Mouse (Mus musculus) limb, embryonic 15.5 days (tissue): ENCODE measurements around the gene Csnk1g2. TPM values are rescaled to one million over a fixed set of nuclear protein-coding genes. Genes with fewer than 3 reads are reported as not detected.
A peak's percentile ranks its signal among the peaks of the same experiment; 100 is the strongest.
"Not testable (repeated sequence)": the region's sequence is repeated elsewhere in the genome, so short reads cannot be mapped to it uniquely, and the experiment has no call there.

Experiments used
- ATAC-seq: fragments of 200-750 bp; cut with Nextera tagmentation; 2 replicates; pipeline ENCODE4 v1.8.0; 2017; ENCODE audit warnings: low read depth, moderate TSS enrichment; ENCODE audit not compliant: insufficient number of reproducible peaks, low FRiP score, low TSS enrichment
- H3K27ac ChIP-seq: fragments of 300-500 bp; sonication (generic); 2 replicates; pipeline ENCODE4 v1.5.1; 2015; ENCODE audit warnings: moderate library complexity, mild to moderate bottlenecking, inconsistent platforms
- H3K27me3 ChIP-seq: fragments of 300-500 bp; sonication (generic); 2 replicates; pipeline ENCODE4 v1.6.1; 2015; ENCODE audit warnings: inconsistent platforms
- H3K36me3 ChIP-seq: fragments of 300-500 bp; sonication (generic); 2 replicates; pipeline ENCODE4 v1.6.1; 2015; ENCODE audit warnings: inconsistent platforms
- H3K4me1 ChIP-seq: fragments of 300-500 bp; sonication (generic); 2 replicates; pipeline ENCODE4 v1.6.1; 2015; ENCODE audit warnings: inconsistent platforms
- H3K4me2 ChIP-seq: fragments of 300-500 bp; sonication (generic); 2 replicates; pipeline ENCODE4 v1.6.1; 2015; ENCODE audit warnings: mild to moderate bottlenecking, inconsistent platforms
- H3K4me3 ChIP-seq: fragments of 300-500 bp; sonication (generic); 2 replicates; pipeline ENCODE4 v1.5.1; 2015; ENCODE audit warnings: mild to moderate bottlenecking, inconsistent platforms
- H3K9ac ChIP-seq: fragments of 300-500 bp; sonication (generic); 2 replicates; pipeline ENCODE4 v1.6.1; 2015; ENCODE audit warnings: inconsistent platforms
- H3K9me3 ChIP-seq: fragments of 300-500 bp; sonication (generic); 2 replicates; pipeline ENCODE4 v1.6.1; 2016; ENCODE audit warnings: inconsistent platforms
- WGBS: fragments of 180-500 bp; shearing (Covaris S2); methylation state at CpG from one replicate; pipeline ENCODE4 v1.1.7; 2015; 5-methylcytosine and 5-hydroxymethylcytosine counted together
- polyA plus RNA-seq: library from polyadenylated mRNA; unstranded; fragments of >200 nt; fragmentation: Nextera tagmentation; extraction: Ambion mirVana; gene quantifications from 2 replicates; pipeline ENCODE4 v1.2.1, GENCODE M21; 2015

The Csnk1g2 gene
- polyA plus RNA-seq, 1 experiment from 2014 or later: 148 TPM

DNA sequence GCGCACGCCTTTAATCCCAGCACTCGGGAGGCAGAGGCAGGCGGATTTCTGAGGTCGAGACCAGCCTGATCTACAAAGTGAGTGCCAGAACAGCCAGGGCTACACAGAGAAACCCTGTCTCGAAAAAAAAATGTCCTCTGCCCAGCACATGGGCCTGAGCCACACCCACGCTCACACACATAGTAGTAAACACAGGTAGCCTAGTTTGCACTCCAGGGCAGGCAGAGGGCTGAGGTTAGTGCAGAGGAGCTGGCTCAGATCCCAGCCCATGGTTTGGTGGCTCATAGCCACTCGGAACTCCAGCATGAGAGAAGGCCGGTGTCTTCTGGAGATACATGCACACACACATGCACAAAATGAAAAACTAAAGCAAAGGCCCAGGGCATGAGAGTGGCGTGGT, 24.3 kb downstream of the Csnk1g2 start:
- Histone ChIP-seq H3K36me3 (peaks cover 78% of the 10 kb centered on the region), H3K27me3 (no peaks in the 10 kb centered on the region)
- 93% methylated on average over 10 of the region's 10 CpGs for WGBS

GRCm38 (mm10) chr10:80649910-80650309, 27.3 kb downstream of the Csnk1g2 start:
- WGBS: 88% methylated on average over 6 of the region's 6 CpGs
- not testable (repeated sequence) for H3K9ac ChIP-seq, H3K4me2 ChIP-seq, H3K9me3 ChIP-seq, ATAC-seq, H3K27me3 ChIP-seq, H3K4me3 ChIP-seq, H3K27ac ChIP-seq
- Histone ChIP-seq H3K4me1 (peaks cover 13% of the 10 kb centered on the region), H3K36me3 (peaks cover 62% of the 10 kb centered on the region)

More for the DNA sequence above, 24.3 kb downstream of the Csnk1g2 start:
- ATAC-seq: no peak
- H3K9me3 ChIP-seq: no peaks in the 10 kb centered on the region
- no peak overlapping the region for H3K9ac ChIP-seq
- H3K4me1 ChIP-seq: no peaks in the 10 kb centered on the region
- no peak overlapping the region for H3K4me3 ChIP-seq
- no peak overlapping the region for H3K27ac ChIP-seq
- H3K4me2 ChIP-seq: no peak overlapping the region

DNA sequence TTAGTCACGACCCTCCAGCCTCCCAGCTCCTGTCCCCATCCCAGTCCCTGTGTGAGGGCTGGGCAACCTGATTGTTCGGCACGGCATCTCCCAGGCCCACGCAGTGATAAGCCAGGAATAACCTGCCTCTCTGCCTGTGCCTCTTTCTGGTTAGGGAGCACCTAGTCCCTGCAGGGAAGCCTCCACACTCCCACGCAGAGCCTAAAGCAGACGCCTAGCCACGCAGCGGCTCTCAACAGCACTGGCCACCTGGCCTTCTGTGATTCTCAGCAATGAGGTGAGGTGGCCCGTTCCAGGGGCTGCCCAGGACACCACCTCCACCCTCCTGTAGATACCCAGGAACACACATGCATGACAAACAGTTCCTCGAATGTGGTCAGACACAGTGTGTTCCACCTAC, 27.8 kb downstream of the Csnk1g2 start:
- no peaks in the 10 kb centered on the region for H3K27me3 ChIP-seq
- no peak overlapping the region for H3K4me2 ChIP-seq
- H3K4me3 ChIP-seq: no peak overlapping the region
- H3K36me3 ChIP-seq: peaks cover 57% of the 10 kb centered on the region
- H3K27ac ChIP-seq: no peak overlapping the region
- WGBS: 92% methylated on average over 10 of the region's 10 CpGs
- H3K9ac ChIP-seq: no peak overlapping the region
- ATAC-seq: no peak
- H3K4me1 ChIP-seq: peaks cover 18% of the 10 kb centered on the region
- no peaks in the 10 kb centered on the region for H3K9me3 ChIP-seq

GRCm38 (mm10) chr10:80653156-80653720, 30.6 kb downstream of the Csnk1g2 start:
- H3K9ac ChIP-seq: no peak overlapping the region
- no peak for ATAC-seq
- no peaks in the 10 kb centered on the region for H3K9me3 ChIP-seq
- peaks cover 30% of the 10 kb centered on the region for H3K4me1 ChIP-seq
- no peak overlapping the region for H3K4me3 ChIP-seq
- 93% methylated on average over 6 of the region's 6 CpGs for WGBS
- no peak overlapping the region for H3K27ac ChIP-seq
- H3K36me3 ChIP-seq: peaks cover 32% of the 10 kb centered on the region
- no peaks in the 10 kb centered on the region for H3K27me3 ChIP-seq
- H3K4me2 ChIP-seq: no peak overlapping the region

- Histone ChIP-seq H3K9me3 (no peaks in the 10 kb centered on the region), H3K27me3 (no peaks in the 10 kb centered on the region), H3K4me2 (peak overlapping the region; percentile 65), H3K27ac (no peak overlapping the region), H3K9ac (peak overlapping the region; percentile 91; the same call in 1 of the 2 replicates), H3K4me1 (peaks cover 36% of the 10 kb centered on the region), H3K36me3 (peaks cover 25% of the 10 kb centered on the region), H3K4me3 (peak overlapping the region; percentile 86)
- ATAC-seq: no peak
- 69% methylated on average over 6 of the region's 6 CpGs for WGBS
These were observed 32.2 kb downstream of the Csnk1g2 start for GRCm38 (mm10) chr10:80654866-80655265.

DNA sequence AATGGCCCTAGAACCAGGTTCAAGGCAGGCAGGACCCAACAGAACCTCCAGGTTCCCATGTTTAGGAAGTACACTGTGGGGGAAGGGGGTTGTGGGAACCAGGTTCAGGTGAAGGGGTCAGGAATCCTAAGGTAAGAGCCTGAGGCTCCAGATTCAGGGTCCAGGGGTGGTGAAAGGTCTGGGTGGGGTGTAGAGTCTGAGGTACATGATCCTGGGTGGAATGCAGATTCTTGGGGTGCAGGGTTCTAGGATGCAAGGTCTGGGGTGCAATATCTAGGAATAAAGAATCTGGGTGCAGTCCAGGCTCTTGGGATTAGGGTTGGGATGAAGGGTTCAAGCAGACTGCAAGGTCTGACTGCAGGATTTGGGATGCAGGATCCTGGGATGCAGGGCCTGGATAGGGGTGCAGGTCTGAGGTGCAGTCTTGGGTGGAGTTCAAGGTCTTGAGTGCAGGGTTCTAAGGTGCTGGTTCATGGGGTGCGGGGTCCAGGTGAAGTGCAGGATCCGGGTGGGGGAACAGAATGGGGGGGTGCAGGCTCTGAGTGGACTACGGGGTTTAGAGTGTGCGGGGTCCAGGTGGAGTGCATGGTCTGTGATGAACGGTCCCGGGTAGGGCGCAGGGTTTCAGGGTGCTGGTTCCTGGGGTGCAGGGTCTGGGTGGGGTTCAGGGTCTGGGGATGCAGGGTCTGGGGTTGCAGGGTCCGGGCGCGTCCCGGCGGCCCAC, 32.9 kb downstream of the Csnk1g2 start:
- WGBS: 5% methylated on average over 12 of the region's 12 CpGs
- H3K36me3 ChIP-seq: peaks cover 19% of the 10 kb centered on the region
- peak overlapping the region; percentile 65 for H3K4me2 ChIP-seq
- H3K27ac ChIP-seq: peak overlapping the region; percentile 85
- H3K4me1 ChIP-seq: peaks cover 36% of the 10 kb centered on the region
- no peaks in the 10 kb centered on the region for H3K27me3 ChIP-seq
- H3K4me3 ChIP-seq: peak overlapping the region; percentile 86
- H3K9ac ChIP-seq: peak overlapping the region; percentile 91
- ATAC-seq: peak; percentile 37
- H3K9me3 ChIP-seq: no peaks in the 10 kb centered on the region

- WGBS: under 1% methylated on average over 72 of the region's 72 CpGs
- H3K9ac ChIP-seq: peak overlapping the region; percentile 91
- ATAC-seq: peak; percentile 85
- no peaks in the 10 kb centered on the region for H3K9me3 ChIP-seq
- H3K4me3 ChIP-seq: peak overlapping the region; percentile 86
- H3K4me2 ChIP-seq: peak overlapping the region; percentile 65
- H3K27ac ChIP-seq: peak overlapping the region; percentile 89
- no peaks in the 10 kb centered on the region for H3K27me3 ChIP-seq
- peaks cover 39% of the 10 kb centered on the region for H3K4me1 ChIP-seq
- H3K36me3 ChIP-seq: peaks cover 14% of the 10 kb centered on the region; the same call in 1 of the 2 replicates
These were observed 33.7 kb downstream of the Csnk1g2 start for GRCm38 (mm10) chr10:80656130-80656862.

- Histone ChIP-seq H3K4me1 (peaks cover 39% of the 10 kb centered on the region), H3K9ac (peak within 1 kb of the TSS; percentile 91), H3K9me3 (no peaks in the 10 kb centered on the region), H3K27me3 (no peaks in the 10 kb centered on the region), H3K4me3 (peak within 1 kb of the TSS; percentile 86), H3K4me2 (peak within 1 kb of the TSS; percentile 65), H3K27ac (peak within 1 kb of the TSS; percentile 89), H3K36me3 (peaks cover 12% of the 10 kb centered on the region; the same call in 1 of the 2 replicates)
- 25% methylated on average over 15 of the region's 15 CpGs for WGBS
- ATAC-seq: no peak
These were observed 34.4 kb downstream of the Csnk1g2 start, which contains the start of gene Btbd2 for GRCm38 (mm10) chr10:80656863-80657623. Gene Btbd2 (minus strand): TSS chr10:80657071.

DNA sequence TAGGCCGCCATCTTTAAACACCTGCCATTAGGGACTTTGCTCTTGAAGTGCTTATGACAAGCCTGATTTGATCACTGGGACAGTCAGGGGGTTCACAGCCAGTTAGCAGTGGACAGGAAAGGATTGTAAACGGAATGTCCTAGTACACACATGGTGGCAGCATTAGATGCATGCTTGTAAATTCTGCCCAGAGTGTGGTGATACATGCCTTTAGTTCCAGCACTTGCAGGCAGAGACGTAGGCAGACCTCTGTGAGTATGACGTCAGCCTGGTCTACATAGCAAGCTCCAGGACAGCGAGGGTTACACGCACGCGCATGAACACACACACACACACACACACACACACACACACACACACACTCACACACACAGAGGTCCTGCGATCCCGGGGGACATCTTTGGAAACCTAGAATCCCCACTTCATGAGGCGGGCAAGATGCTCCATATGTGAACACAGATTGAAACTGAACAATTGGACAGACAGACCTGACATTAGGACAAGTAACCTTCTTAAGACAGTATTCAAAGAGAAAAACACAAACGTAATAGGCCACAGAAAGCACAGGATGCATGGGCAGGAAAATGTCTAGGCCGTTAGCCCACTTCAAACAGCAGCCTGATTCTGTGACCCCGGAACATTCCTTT, 35.7 kb downstream of the Csnk1g2 start:
- H3K27ac ChIP-seq: 0 out of 2 replicates have a peak overlapping the region, but pooled peaks have one; percentile 17
- H3K9ac ChIP-seq: no peak overlapping the region
- 77% methylated on average over 14 of the region's 14 CpGs for WGBS
- no peaks in the 10 kb centered on the region for H3K27me3 ChIP-seq
- no peak overlapping the region for H3K4me3 ChIP-seq
- no peaks in the 10 kb centered on the region for H3K36me3 ChIP-seq
- no peaks in the 10 kb centered on the region for H3K9me3 ChIP-seq
- H3K4me2 ChIP-seq: no peak overlapping the region
- no peak for ATAC-seq
- peaks cover 36% of the 10 kb centered on the region for H3K4me1 ChIP-seq

DNA sequence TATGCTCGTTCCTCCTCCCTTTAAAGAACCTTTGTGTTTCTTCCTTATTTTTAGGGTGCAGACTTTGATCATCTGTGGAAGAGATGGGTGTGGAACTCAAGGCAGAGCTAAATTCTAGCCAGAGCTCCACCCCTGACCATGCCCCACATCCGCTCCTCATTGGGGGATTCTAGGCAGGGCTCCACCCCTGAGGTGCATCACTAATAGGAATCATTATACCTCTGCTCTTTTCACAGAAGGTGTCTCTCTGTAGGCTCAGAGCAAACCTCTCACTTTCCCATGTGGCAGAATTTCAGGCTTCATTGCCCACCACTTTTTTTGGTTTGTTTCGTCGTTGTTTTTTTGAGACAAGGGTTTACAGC, 36.2 kb downstream of the Csnk1g2 start:
- Histone ChIP-seq H3K9ac (no peak overlapping the region), H3K36me3 (no peaks in the 10 kb centered on the region), H3K9me3 (no peaks in the 10 kb centered on the region), H3K4me1 (peaks cover 40% of the 10 kb centered on the region), H3K27ac (peak overlapping the region; percentile 17; the same call in 1 of the 2 replicates), H3K27me3 (no peaks in the 10 kb centered on the region), H3K4me2 (no peak overlapping the region), H3K4me3 (0 out of 2 replicates have a peak overlapping the region, but pooled peaks have one; percentile 14)
- no peak for ATAC-seq
- 53% methylated on average over 4 of the region's 4 CpGs for WGBS

DNA sequence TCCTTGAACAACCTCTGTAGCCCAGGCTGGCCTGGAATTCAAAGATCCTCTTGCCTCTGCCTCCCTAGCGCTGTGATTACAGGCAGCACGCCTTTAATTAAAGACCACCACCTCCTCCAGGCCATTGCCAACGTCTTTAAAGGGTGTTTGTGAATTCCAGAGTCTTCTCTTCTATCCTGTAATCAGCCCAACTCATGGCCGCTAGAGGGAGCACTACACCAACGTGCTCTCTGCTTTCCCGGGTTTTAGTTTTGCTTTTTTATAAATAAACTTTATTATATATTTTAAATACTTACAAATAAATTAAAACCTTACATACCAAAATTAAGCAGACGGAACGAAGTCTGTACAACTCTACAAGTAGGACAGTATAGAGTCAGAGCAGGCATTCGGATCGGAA, 36.6 kb downstream of the Csnk1g2 start:
- H3K4me2 ChIP-seq: peak overlapping the region; percentile 29; the same call in 1 of the 2 replicates
- H3K27me3 ChIP-seq: no peaks in the 10 kb centered on the region
- peak overlapping the region; percentile 14; the same call in 1 of the 2 replicates for H3K4me3 ChIP-seq
- H3K27ac ChIP-seq: no peak overlapping the region; the same call in 1 of the 2 replicates
- no peak overlapping the region for H3K9ac ChIP-seq
- peaks cover 42% of the 10 kb centered on the region for H3K4me1 ChIP-seq
- H3K36me3 ChIP-seq: no peaks in the 10 kb centered on the region
- no peaks in the 10 kb centered on the region for H3K9me3 ChIP-seq
- 12% methylated on average over 10 of the region's 10 CpGs for WGBS
- ATAC-seq: no peak
